Mouse (Mus musculus): ENCODE results near the gene St8sia4. TPM values are rescaled to one million over a fixed set of nuclear protein-coding genes. Genes with fewer than 3 reads are reported as not detected.

The St8sia4 gene
- polyA plus RNA-seq, 1 experiment from 2014 or later: 1.0 TPM

DNA sequence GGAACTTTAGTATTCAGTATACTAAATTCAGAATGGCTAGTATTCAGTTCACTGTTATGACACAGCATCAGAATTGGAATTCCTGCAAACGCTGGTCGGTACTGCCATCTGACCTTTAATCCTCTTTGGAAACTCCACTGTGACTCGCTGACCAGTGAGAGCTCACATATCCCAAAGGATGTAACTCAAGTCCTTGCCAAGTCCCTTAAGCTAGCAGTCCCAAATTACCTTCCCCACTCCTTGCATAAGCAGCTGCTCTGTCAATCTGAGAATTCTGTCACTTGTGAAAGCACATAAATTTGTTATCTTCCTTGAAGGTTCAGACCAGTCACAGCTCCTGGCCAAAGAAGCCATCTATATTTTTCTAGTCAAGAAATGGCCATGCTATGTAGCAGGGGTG lies 48.7 kb downstream of the St8sia4 start:
- H3K9me3 ChIP-seq (replicated peaks; ENCODE audit: control insufficient read depth, low read length): no peaks in the 10 kb centered on the region
- no peak overlapping the region for H3K9ac ChIP-seq (ENCODE audit: low read depth, low read length)
- no peaks in the 10 kb centered on the region for H3K4me1 ChIP-seq (ENCODE audit: control insufficient read depth, insufficient read depth, low read length)
- no peak overlapping the region for H3K4me2 ChIP-seq
- H3K4me3 ChIP-seq (ENCODE audit: low read depth, low read length): no peak overlapping the region
- no peak overlapping the region for H3K27ac ChIP-seq (ENCODE audit: low read depth, low read length)
- H3K27me3 ChIP-seq (ENCODE audit: control insufficient read depth, insufficient read depth, low read length): no peaks in the 10 kb centered on the region
- no peaks in the 10 kb centered on the region for H3K36me3 ChIP-seq (ENCODE audit: control insufficient read depth, insufficient read depth, low read length)
- ATAC-seq (replicated peaks; ENCODE audit: insufficient number of reproducible peaks, low FRiP score, low TSS enrichment): no peak
- whole genome bisulfite sequencing (ENCODE audit: insufficient replicate concordance): 45% methylated on average over 3 of the region's 3 CpGs

DNA sequence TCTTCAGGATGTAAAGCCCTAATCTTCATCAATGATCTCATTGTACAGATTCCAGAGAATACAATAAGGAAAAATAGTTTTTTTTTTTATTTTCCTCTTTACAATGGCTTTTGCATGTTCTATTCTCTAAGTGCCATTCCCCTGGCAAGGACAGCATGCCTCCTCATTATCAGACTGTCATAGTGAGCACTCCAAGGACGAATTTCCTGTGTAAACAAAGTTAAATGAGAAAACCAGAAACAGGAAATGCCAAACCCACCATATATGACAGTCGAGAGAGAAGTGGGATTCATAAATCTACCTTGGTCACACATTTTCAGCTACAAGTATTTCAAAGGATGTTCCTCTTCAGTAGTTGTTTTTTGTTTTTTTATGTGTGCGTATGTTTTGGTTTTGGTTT lies 49.2 kb downstream of the St8sia4 start:
- no peak overlapping the region for H3K27ac ChIP-seq (ENCODE audit: low read depth, low read length)
- H3K4me3 ChIP-seq (ENCODE audit: low read depth, low read length): no peak overlapping the region
- H3K4me1 ChIP-seq (ENCODE audit: control insufficient read depth, insufficient read depth, low read length): no peaks in the 10 kb centered on the region
- no peak overlapping the region for H3K9ac ChIP-seq (ENCODE audit: low read depth, low read length)
- no peak for ATAC-seq (replicated peaks; ENCODE audit: insufficient number of reproducible peaks, low FRiP score, low TSS enrichment)
- no peaks in the 10 kb centered on the region for H3K36me3 ChIP-seq (ENCODE audit: control insufficient read depth, insufficient read depth, low read length)
- H3K27me3 ChIP-seq (ENCODE audit: control insufficient read depth, insufficient read depth, low read length): no peaks in the 10 kb centered on the region
- WGBS (ENCODE audit: insufficient replicate concordance): 58% methylated on average over 3 of the region's 3 CpGs
- H3K4me2 ChIP-seq: no peak overlapping the region
- no peaks in the 10 kb centered on the region for H3K9me3 ChIP-seq (replicated peaks; ENCODE audit: control insufficient read depth, low read length)

- WGBS (ENCODE audit: insufficient replicate concordance): 81% methylated on average over 2 of the region's 2 CpGs
- no peaks in the 10 kb centered on the region for H3K4me1 ChIP-seq (ENCODE audit: control insufficient read depth, insufficient read depth, low read length)
- no peaks in the 10 kb centered on the region for H3K36me3 ChIP-seq (ENCODE audit: control insufficient read depth, insufficient read depth, low read length)
- no peak overlapping the region for H3K4me3 ChIP-seq (ENCODE audit: low read depth, low read length)
- no peak overlapping the region for H3K9ac ChIP-seq (ENCODE audit: low read depth, low read length)
- no peak for ATAC-seq (replicated peaks; ENCODE audit: insufficient number of reproducible peaks, low FRiP score, low TSS enrichment)
- no peak overlapping the region for H3K4me2 ChIP-seq
- H3K27ac ChIP-seq (ENCODE audit: low read depth, low read length): no peak overlapping the region
- H3K9me3 ChIP-seq (replicated peaks; ENCODE audit: control insufficient read depth, low read length): no peaks in the 10 kb centered on the region
- no peaks in the 10 kb centered on the region for H3K27me3 ChIP-seq (ENCODE audit: control insufficient read depth, insufficient read depth, low read length)
Measured at GRCm38 (mm10) chr1:95610017-95610416, 57.4 kb downstream of the St8sia4 start.

GRCm38 (mm10) chr1:95609045-95609444 lies 58.3 kb downstream of the St8sia4 start:
- Histone ChIP-seq H3K9ac (ENCODE audit: low read depth, low read length) (no peak overlapping the region), H3K4me1 (ENCODE audit: control insufficient read depth, insufficient read depth, low read length) (no peaks in the 10 kb centered on the region), H3K4me3 (ENCODE audit: low read depth, low read length) (no peak overlapping the region), H3K27ac (ENCODE audit: low read depth, low read length) (no peak overlapping the region), H3K9me3 (replicated peaks; ENCODE audit: control insufficient read depth, low read length) (no peaks in the 10 kb centered on the region), H3K4me2 (no peak overlapping the region), H3K27me3 (ENCODE audit: control insufficient read depth, insufficient read depth, low read length) (no peaks in the 10 kb centered on the region), H3K36me3 (ENCODE audit: control insufficient read depth, insufficient read depth, low read length) (no peaks in the 10 kb centered on the region)
- ATAC-seq (replicated peaks; ENCODE audit: insufficient number of reproducible peaks, low FRiP score, low TSS enrichment): no peak
- 73% methylated on average over 5 of the region's 5 CpGs for WGBS (ENCODE audit: insufficient replicate concordance)

GRCm38 (mm10) chr1:95605458-95605857 lies 61.9 kb downstream of the St8sia4 start:
- no peak overlapping the region for H3K27ac ChIP-seq (ENCODE audit: low read depth, low read length)
- H3K4me3 ChIP-seq (ENCODE audit: low read depth, low read length): no peak overlapping the region
- H3K4me2 ChIP-seq: no peak overlapping the region
- 60% methylated on average over 2 of the region's 2 CpGs for WGBS (ENCODE audit: insufficient replicate concordance)
- H3K9me3 ChIP-seq (replicated peaks; ENCODE audit: control insufficient read depth, low read length): no peaks in the 10 kb centered on the region
- H3K9ac ChIP-seq (ENCODE audit: low read depth, low read length): no peak overlapping the region
- H3K4me1 ChIP-seq (ENCODE audit: control insufficient read depth, insufficient read depth, low read length): no peaks in the 10 kb centered on the region
- ATAC-seq (replicated peaks; ENCODE audit: insufficient number of reproducible peaks, low FRiP score, low TSS enrichment): no peak
- H3K27me3 ChIP-seq (ENCODE audit: control insufficient read depth, insufficient read depth, low read length): no peaks in the 10 kb centered on the region
- H3K36me3 ChIP-seq (ENCODE audit: control insufficient read depth, insufficient read depth, low read length): no peaks in the 10 kb centered on the region

DNA sequence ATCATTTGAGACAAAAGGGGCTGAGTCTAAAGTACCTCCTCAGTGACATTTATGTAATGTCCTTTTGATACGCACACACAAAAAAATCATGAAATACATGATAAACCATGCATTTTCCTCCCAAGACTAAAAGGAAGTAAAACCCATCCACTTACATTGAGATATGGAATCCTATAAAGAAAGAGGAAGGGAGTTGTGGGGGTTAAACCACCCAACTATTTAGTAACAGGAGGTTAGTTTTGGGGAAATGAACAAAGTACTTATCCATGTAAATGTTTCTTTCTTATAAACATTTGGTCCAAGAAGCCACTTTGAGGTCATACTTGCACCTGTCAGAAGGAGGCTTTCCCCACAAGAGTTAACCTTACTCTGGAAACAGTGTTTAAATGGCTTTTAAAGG lies 69.3 kb downstream of the St8sia4 start:
- Histone ChIP-seq H3K4me2 (no peak overlapping the region), H3K4me1 (ENCODE audit: control insufficient read depth, insufficient read depth, low read length) (no peaks in the 10 kb centered on the region), H3K36me3 (ENCODE audit: control insufficient read depth, insufficient read depth, low read length) (no peaks in the 10 kb centered on the region), H3K9ac (ENCODE audit: low read depth, low read length) (no peak overlapping the region), H3K9me3 (replicated peaks; ENCODE audit: control insufficient read depth, low read length) (no peaks in the 10 kb centered on the region), H3K27ac (ENCODE audit: low read depth, low read length) (no peak overlapping the region), H3K4me3 (ENCODE audit: low read depth, low read length) (no peak overlapping the region), H3K27me3 (ENCODE audit: control insufficient read depth, insufficient read depth, low read length) (no peaks in the 10 kb centered on the region)
- ATAC-seq (replicated peaks; ENCODE audit: insufficient number of reproducible peaks, low FRiP score, low TSS enrichment): no peak
- WGBS (ENCODE audit: insufficient replicate concordance): 81% methylated on average over 1 of the region's 1 CpGs

- H3K27ac ChIP-seq (ENCODE audit: low read depth, low read length): no peak overlapping the region
- no peaks in the 10 kb centered on the region for H3K36me3 ChIP-seq (ENCODE audit: control insufficient read depth, insufficient read depth, low read length)
Measured at GRCm38 (mm10) chr1:95596825-95597224, 70.5 kb downstream of the St8sia4 start.

DNA sequence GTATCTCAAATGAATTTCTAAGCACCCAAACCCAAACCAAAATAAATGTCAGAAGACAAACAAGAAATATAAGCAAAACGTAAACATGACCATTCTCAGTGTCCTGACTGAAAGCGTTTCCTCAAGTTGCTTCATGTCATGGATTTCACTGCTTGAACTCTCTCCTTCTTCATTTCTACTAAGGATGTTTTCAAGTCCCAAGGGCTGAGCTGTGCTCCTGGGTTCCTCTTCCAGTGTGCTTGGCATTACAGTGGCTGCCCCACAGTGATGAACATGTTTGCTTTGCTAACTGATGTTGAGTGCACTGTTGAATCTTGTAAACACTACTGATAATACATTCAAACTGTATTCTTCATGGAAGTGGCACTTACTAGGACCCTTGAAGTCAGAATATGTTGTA lies 76.3 kb downstream of the St8sia4 start:
- Histone ChIP-seq H3K4me2 (no peak overlapping the region), H3K4me3 (ENCODE audit: low read depth, low read length) (no peak overlapping the region), H3K36me3 (ENCODE audit: control insufficient read depth, insufficient read depth, low read length) (no peaks in the 10 kb centered on the region), H3K9me3 (replicated peaks; ENCODE audit: control insufficient read depth, low read length) (no peaks in the 10 kb centered on the region), H3K27me3 (ENCODE audit: control insufficient read depth, insufficient read depth, low read length) (no peaks in the 10 kb centered on the region), H3K9ac (ENCODE audit: low read depth, low read length) (no peak overlapping the region), H3K4me1 (ENCODE audit: control insufficient read depth, insufficient read depth, low read length) (no peaks in the 10 kb centered on the region), H3K27ac (ENCODE audit: low read depth, low read length) (no peak overlapping the region)
- ATAC-seq (replicated peaks; ENCODE audit: insufficient number of reproducible peaks, low FRiP score, low TSS enrichment): no peak
- 70% methylated on average over 2 of the region's 2 CpGs for WGBS (ENCODE audit: insufficient replicate concordance)

More at GRCm38 (mm10) chr1:95596825-95597224, 70.5 kb downstream of the St8sia4 start:
- Histone ChIP-seq H3K9ac (ENCODE audit: low read depth, low read length) (no peak overlapping the region), H3K9me3 (replicated peaks; ENCODE audit: control insufficient read depth, low read length) (no peaks in the 10 kb centered on the region), H3K4me3 (ENCODE audit: low read depth, low read length) (no peak overlapping the region), H3K4me1 (ENCODE audit: control insufficient read depth, insufficient read depth, low read length) (no peaks in the 10 kb centered on the region), H3K4me2 (no peak overlapping the region), H3K27me3 (ENCODE audit: control insufficient read depth, insufficient read depth, low read length) (no peaks in the 10 kb centered on the region)
- ATAC-seq (replicated peaks; ENCODE audit: insufficient number of reproducible peaks, low FRiP score, low TSS enrichment): no peak
- WGBS (ENCODE audit: insufficient replicate concordance): 91% methylated on average over 1 of the region's 1 CpGs

DNA sequence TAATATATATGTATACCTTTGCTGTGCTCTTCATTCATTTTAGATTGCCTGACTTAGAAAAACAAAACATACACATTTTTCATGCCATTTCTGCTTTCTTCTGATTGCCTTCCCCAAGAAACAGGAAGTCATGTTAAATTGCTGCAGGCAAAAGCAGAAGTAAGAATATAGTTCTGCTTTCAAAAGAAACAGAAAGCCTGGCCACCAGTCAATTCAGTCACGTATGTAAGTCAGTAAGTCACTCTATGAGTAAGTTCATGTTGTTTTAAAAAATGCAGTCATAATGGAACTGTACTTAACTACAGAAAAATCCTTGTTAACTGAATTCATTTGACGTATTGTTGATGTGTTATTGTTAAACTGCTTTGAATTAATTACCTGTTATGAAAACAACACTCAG lies 77.3 kb downstream of the St8sia4 start:
- 66% methylated on average over 2 of the region's 2 CpGs for WGBS (ENCODE audit: insufficient replicate concordance)
- no peak overlapping the region for H3K27ac ChIP-seq (ENCODE audit: low read depth, low read length)
- H3K4me2 ChIP-seq: no peak overlapping the region
- H3K27me3 ChIP-seq (ENCODE audit: control insufficient read depth, insufficient read depth, low read length): no peaks in the 10 kb centered on the region
- no peak overlapping the region for H3K9ac ChIP-seq (ENCODE audit: low read depth, low read length)
- no peaks in the 10 kb centered on the region for H3K4me1 ChIP-seq (ENCODE audit: control insufficient read depth, insufficient read depth, low read length)
- H3K36me3 ChIP-seq (ENCODE audit: control insufficient read depth, insufficient read depth, low read length): no peaks in the 10 kb centered on the region
- H3K4me3 ChIP-seq (ENCODE audit: low read depth, low read length): no peak overlapping the region
- ATAC-seq (replicated peaks; ENCODE audit: insufficient number of reproducible peaks, low FRiP score, low TSS enrichment): no peak
- H3K9me3 ChIP-seq (replicated peaks; ENCODE audit: control insufficient read depth, low read length): no peaks in the 10 kb centered on the region
